Mouse (Mus musculus) erythroblast, embryonic 14.5 days (primary cell): ENCODE results near the gene Tmc7. TPM values are rescaled to one million over a fixed set of nuclear protein-coding genes. Genes with fewer than 3 reads are reported as not detected.

Source experiments
- H3K27me3 ChIP-seq: 2 replicates; pipeline ENCODE4 v1.6.1; 2012; ENCODE audit warnings: inconsistent platforms; ENCODE audit not compliant: control insufficient read depth
- H3K36me3 ChIP-seq: 2 replicates; pipeline ENCODE4 v1.6.1; 2012; ENCODE audit warnings: mild to moderate bottlenecking, inconsistent platforms; ENCODE audit not compliant: control insufficient read depth
- H3K4me1 ChIP-seq: 2 replicates; pipeline ENCODE4 v1.6.1; 2012; ENCODE audit warnings: inconsistent platforms; ENCODE audit not compliant: control insufficient read depth
- H3K4me3 ChIP-seq: replicated peaks from 2 replicates; pipeline ENCODE3; 2012; ENCODE audit warnings: moderate library complexity, mild to moderate bottlenecking, inconsistent platforms
- H3K9me3 ChIP-seq: 2 replicates; pipeline ENCODE4 v1.6.1; 2012; ENCODE audit warnings: low read length, inconsistent platforms, mixed read lengths; ENCODE audit not compliant: control insufficient read depth
- GATA1 ChIP-seq: IDR thresholded peaks from 2 replicates; pipeline ENCODE4 v1.6.1; 2012; ENCODE audit warnings: low read length, inconsistent platforms, mixed read lengths
- TAL1 ChIP-seq: IDR thresholded peaks from 3 replicates; pipeline ENCODE4 v1.6.1; 2012; ENCODE audit warnings: low read length, inconsistent platforms, mixed read lengths
- polyA plus RNA-seq: library from polyadenylated mRNA; stranded (reverse); fragments of >175 nt; gene quantifications from 2 replicates; pipeline ENCODE4 v1.2.3, GENCODE M21; 2012

Tmc7 gene
- polyA plus RNA-seq, 1 experiment: not detected

- TF ChIP-seq TAL1 (no peak), GATA1 (no peak)
- Histone ChIP-seq H3K4me1 (no peaks in the 10 kb centered on the region), H3K4me3 (no peak overlapping the region), H3K9me3 (no peaks in the 10 kb centered on the region), H3K36me3 (no peaks in the 10 kb centered on the region), H3K27me3 (no peaks in the 10 kb centered on the region)
Observed at GRCm38 (mm10) chr7:118611185-118611749, 26.7 kb upstream of the Tmc7 start.

GRCm38 (mm10) chr7:118610721-118611120 lies 26.2 kb upstream of the Tmc7 start:
- TF ChIP-seq GATA1: no peak
- TF ChIP-seq TAL1: no peak
- H3K4me3 ChIP-seq: no peak overlapping the region
- H3K9me3 ChIP-seq: no peaks in the 10 kb centered on the region
- H3K27me3 ChIP-seq: no peaks in the 10 kb centered on the region
- no peaks in the 10 kb centered on the region for H3K36me3 ChIP-seq
- H3K4me1 ChIP-seq: no peaks in the 10 kb centered on the region

GRCm38 (mm10) chr7:118609815-118610214 lies 25.3 kb upstream of the Tmc7 start:
- no peaks in the 10 kb centered on the region for H3K36me3 ChIP-seq
- no peak overlapping the region for H3K4me3 ChIP-seq
- H3K27me3 ChIP-seq: no peaks in the 10 kb centered on the region
- TF ChIP-seq GATA1 (no peak), TAL1 (no peak)
- H3K4me1 ChIP-seq: no peaks in the 10 kb centered on the region
- no peaks in the 10 kb centered on the region for H3K9me3 ChIP-seq

GRCm38 (mm10) chr7:118604842-118605241 lies 20.3 kb upstream of the Tmc7 start:
- Histone ChIP-seq H3K4me3 (no peak overlapping the region), H3K4me1 (no peaks in the 10 kb centered on the region), H3K9me3 (no peaks in the 10 kb centered on the region), H3K27me3 (peaks cover under 1% of the 10 kb centered on the region), H3K36me3 (no peaks in the 10 kb centered on the region)
- TF ChIP-seq GATA1 (no peak), TAL1 (no peak)

GRCm38 (mm10) chr7:118599954-118600631 lies 15.6 kb upstream of the Tmc7 start:
- TF ChIP-seq GATA1 (no peak), TAL1 (no peak)
- Histone ChIP-seq H3K9me3 (no peaks in the 10 kb centered on the region), H3K36me3 (no peaks in the 10 kb centered on the region), H3K4me1 (no peaks in the 10 kb centered on the region), H3K4me3 (no peak overlapping the region), H3K27me3 (peaks cover 37% of the 10 kb centered on the region)

GRCm38 (mm10) chr7:118597201-118597600 lies 12.7 kb upstream of the Tmc7 start, which contains the start of gene Tmc5:
Gene Tmc5 (plus strand): TSS chr7:118597297.
- no peaks in the 10 kb centered on the region for H3K36me3 ChIP-seq
- no peak for TF ChIP-seq GATA1
- TF ChIP-seq TAL1: no peak
- peaks cover 3% of the 10 kb centered on the region for H3K4me1 ChIP-seq
- no peak within 1 kb of the TSS for H3K4me3 ChIP-seq
- H3K27me3 ChIP-seq: peaks cover 53% of the 10 kb centered on the region
- no peaks in the 10 kb centered on the region for H3K9me3 ChIP-seq

- H3K4me3 ChIP-seq: no peak overlapping the region
- TF ChIP-seq GATA1 (no peak), TAL1 (no peak)
- H3K36me3 ChIP-seq: no peaks in the 10 kb centered on the region
- peaks cover 3% of the 10 kb centered on the region for H3K4me1 ChIP-seq
- H3K9me3 ChIP-seq: no peaks in the 10 kb centered on the region
- H3K27me3 ChIP-seq: peaks cover 53% of the 10 kb centered on the region
Observed at GRCm38 (mm10) chr7:118596271-118596670, 11.7 kb upstream of the Tmc7 start.

- no peak overlapping the region for H3K4me3 ChIP-seq
- H3K4me1 ChIP-seq: peaks cover 3% of the 10 kb centered on the region
- peaks cover 53% of the 10 kb centered on the region for H3K27me3 ChIP-seq
- H3K9me3 ChIP-seq: no peaks in the 10 kb centered on the region
- H3K36me3 ChIP-seq: no peaks in the 10 kb centered on the region
- TF ChIP-seq GATA1 (no peak), TAL1 (no peak)
Observed at GRCm38 (mm10) chr7:118595228-118595627, 10.7 kb upstream of the Tmc7 start.

- Histone ChIP-seq H3K36me3 (no peaks in the 10 kb centered on the region), H3K4me3 (no peak overlapping the region), H3K27me3 (peaks cover 51% of the 10 kb centered on the region), H3K9me3 (no peaks in the 10 kb centered on the region), H3K4me1 (peaks cover 3% of the 10 kb centered on the region)
- TF ChIP-seq GATA1 (no peak), TAL1 (no peak)
Observed at GRCm38 (mm10) chr7:118594611-118595010, 10.1 kb upstream of the Tmc7 start.

- Histone ChIP-seq H3K4me3 (no peak overlapping the region), H3K9me3 (no peaks in the 10 kb centered on the region), H3K4me1 (peaks cover 3% of the 10 kb centered on the region), H3K36me3 (no peaks in the 10 kb centered on the region), H3K27me3 (peaks cover 48% of the 10 kb centered on the region)
- TF ChIP-seq GATA1 (no peak), TAL1 (no peak)
Observed at GRCm38 (mm10) chr7:118593567-118594407, 9.3 kb upstream of the Tmc7 start.
